13 mouse cellular contexts compared by ENCODE assay signal in the genomic region with DNA sequence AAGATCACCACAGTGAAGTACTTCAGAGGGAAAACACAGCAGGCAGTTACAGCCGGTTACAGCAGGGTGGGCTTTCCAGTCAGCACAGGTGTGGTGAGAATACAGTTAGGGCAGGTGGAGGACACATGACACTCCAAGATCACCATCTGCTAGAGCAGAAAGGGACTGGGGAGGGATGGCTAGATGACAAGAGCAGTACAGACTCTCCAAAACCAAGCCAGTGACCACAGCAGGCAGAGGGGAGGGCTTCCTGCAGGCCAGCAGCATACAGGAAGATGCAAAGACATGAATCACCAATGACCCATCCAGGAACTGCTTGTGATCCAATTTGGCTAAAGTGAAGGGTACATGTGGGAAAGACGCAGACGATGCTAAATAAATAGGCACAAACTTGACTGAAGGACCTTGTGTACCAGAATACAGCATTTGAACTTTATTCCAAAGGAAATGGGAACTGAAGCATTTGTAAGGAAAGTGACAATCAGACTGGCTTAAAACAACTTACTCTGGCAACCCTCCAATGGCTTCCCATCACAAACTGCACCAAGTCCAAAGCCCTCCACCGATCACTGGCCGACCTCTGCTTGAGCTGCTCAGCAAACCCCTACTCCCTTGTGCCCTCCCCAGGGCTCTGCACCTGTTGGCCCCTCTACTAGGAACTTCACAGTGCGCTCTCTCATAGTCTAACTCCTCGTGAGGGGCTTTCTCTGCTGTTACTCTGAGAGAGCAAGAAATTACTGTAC. TPM values are rescaled to one million over a fixed set of nuclear protein-coding genes. Genes with fewer than 3 reads are reported as not detected.
A peak's percentile ranks its signal among the peaks of the same experiment; 100 is the strongest.
DNase-seq lines count a peak whose midpoint lies in the region; ATAC-seq and TF ChIP-seq lines count a peak whose summit lies in the region.
"Had no signal": no experiment of that assay in that cellular context is flagged by ENCODE, and none has a peak within 500 bp of the region (broad histone marks: within the 10 kb centered on the region; RNA-seq: fewer than 3 reads in every experiment).

No protein-coding gene starts in this region.

- WGBS in kidney, postnatal 0 days: 60% methylated on average over 7 of the region's 7 CpGs
- WGBS in kidney, embryonic 16.5 days: 61% methylated on average over 7 of the region's 7 CpGs

- H3K9ac ChIP-seq in kidney, postnatal 0 days (ENCODE audit: low read depth, low read length): no peak overlapping the region
- H3K9ac ChIP-seq in kidney, embryonic 16.5 days (replicated peaks; ENCODE audit: low read length): no peak overlapping the region
- H3K9ac ChIP-seq: forebrain, embryonic 12.5 days; heart, embryonic 13.5 days; liver, embryonic 13.5 days; neural tube, embryonic 13.5 days had no signal

- no peak overlapping the region for H3K4me2 ChIP-seq in kidney, postnatal 0 days (ENCODE audit: low read length)
- no peak overlapping the region for H3K4me2 ChIP-seq in kidney, embryonic 16.5 days (replicated peaks; ENCODE audit: low read depth, low read length)
- H3K4me2 ChIP-seq: forebrain, embryonic 12.5 days; heart, embryonic 13.5 days; liver, embryonic 13.5 days; neural tube, embryonic 13.5 days had no signal

- ATAC-seq in kidney, postnatal 0 days (replicated peaks; ENCODE audit: low FRiP score, low read depth): no peak
- no peak for ATAC-seq in kidney, embryonic 16.5 days (ENCODE audit: low FRiP score, low TSS enrichment)

- no peak for TF ChIP-seq CTCF in kidney, postnatal 0 days (IDR thresholded peaks at IDR 0.05; ENCODE audit: low read depth)

- H3K27me3 ChIP-seq in kidney, postnatal 0 days (ENCODE audit: insufficient read depth, low read length): no peaks in the 10 kb centered on the region
- H3K27me3 ChIP-seq in kidney, embryonic 16.5 days (ENCODE audit: insufficient read depth, low read length): no peaks in the 10 kb centered on the region
- H3K27me3 ChIP-seq: forebrain, embryonic 12.5 days; heart, embryonic 13.5 days; liver, embryonic 13.5 days; neural tube, embryonic 13.5 days had no signal

- H3K4me1 ChIP-seq in kidney, postnatal 0 days (replicated peaks; ENCODE audit: insufficient read depth, low read length): 0 out of 2 replicates have a peak, but pooled peaks cover 9% of the 10 kb centered on the region
- H3K4me1 ChIP-seq in kidney, embryonic 16.5 days (ENCODE audit: insufficient read depth, low read length): 0 out of 2 replicates have a peak, but pooled peaks cover 9% of the 10 kb centered on the region
- H3K4me1 ChIP-seq: forebrain, embryonic 12.5 days had no signal

- peak overlapping the region; percentile 25; the same call in 1 of the 2 replicates for H3K27ac ChIP-seq in kidney, postnatal 0 days
- H3K27ac ChIP-seq in kidney, embryonic 16.5 days (ENCODE audit: low read length): no peak overlapping the region
- H3K27ac ChIP-seq: forebrain, embryonic 12.5 days; heart, embryonic 13.5 days; liver, embryonic 13.5 days; neural tube, embryonic 13.5 days had no signal

- H3K9me3 ChIP-seq in kidney, postnatal 0 days (replicated peaks; ENCODE audit: low read length): no peaks in the 10 kb centered on the region
- H3K9me3 ChIP-seq in kidney, embryonic 16.5 days (ENCODE audit: low read length): no peaks in the 10 kb centered on the region
- H3K9me3 ChIP-seq: forebrain, embryonic 12.5 days; heart, embryonic 13.5 days; liver, embryonic 13.5 days; neural tube, embryonic 13.5 days had no signal

- no peaks in the 10 kb centered on the region for H3K36me3 ChIP-seq in kidney, postnatal 0 days (ENCODE audit: insufficient read depth, low read length)
- H3K36me3 ChIP-seq in kidney, embryonic 16.5 days (ENCODE audit: insufficient read depth, low read length): no peaks in the 10 kb centered on the region
- H3K36me3 ChIP-seq: forebrain, embryonic 12.5 days; heart, embryonic 13.5 days; liver, embryonic 13.5 days; neural tube, embryonic 13.5 days had no signal

- peak; percentile 57 for DNase-seq in kidney, postnatal 0 days (ENCODE audit: low spot score)
- peak; percentile 38 for DNase-seq in ES-CJ7 (ENCODE audit: low read depth, low spot score)
- peak; percentile 33 for DNase-seq in adrenal gland, postnatal 10 days
- DNase-seq in thymus, adult 18-20 months: peak; percentile 32 to 53
- DNase-seq in yolk sac, embryonic 10.5 days (ENCODE audit: low spot score): no peak
- DNase-seq in frontal cortex, adult 2 months (ENCODE audit: extremely low spot score in 1 of 2, low spot score in 1 of 2): no peak
- DNase-seq: layer of hippocampus, postnatal 36 days; liver, embryonic 13.5 days; right cerebral cortex, postnatal 25 days had no signal

- H3K4me3 ChIP-seq in kidney, postnatal 0 days (replicated peaks; ENCODE audit: low read depth, low read length): no peak overlapping the region
- no peak overlapping the region for H3K4me3 ChIP-seq in kidney, embryonic 16.5 days (ENCODE audit: low read length)
- H3K4me3 ChIP-seq: forebrain, embryonic 12.5 days; heart, embryonic 13.5 days; liver, embryonic 13.5 days; neural tube, embryonic 13.5 days had no signal

RNA-seq across cellular contexts. Expression of gene Fkbp5, which starts 53.5 kb away (rescaled TPM):
- polyA plus RNA-seq in kidney, postnatal 0 days (2015; fragmentation: Nextera tagmentation; extraction: Ambion mirVana): 16.2 and 20.4 TPM in 2 replicates
- polyA plus RNA-seq in kidney, embryonic 16.5 days (2015; fragmentation: Nextera tagmentation; extraction: Ambion mirVana): 35.5 and 36.0 TPM in 2 replicates
- total RNA-seq in adrenal gland, postnatal 10 days (2021): 10 to 100 TPM; 55.4 to 95.1 TPM
- polyA plus RNA-seq in frontal cortex, adult 2 months (2012; rRNA removed): 16.3 and 18.9 TPM in 2 replicates

Comparison
In these comparisons a context has a peak if more than half of its experiments do, and no peak if none do; other contexts are left out.
1. DNase-seq: peak in kidney, postnatal 0 days (single experiment), ES-CJ7 (single experiment), adrenal gland, postnatal 10 days (single experiment) and thymus, adult 18-20 months (2 of 2); none in yolk sac, embryonic 10.5 days (single experiment) and frontal cortex, adult 2 months (0 of 2).